12 mouse cellular contexts compared by ENCODE assay signal in the genomic region with DNA sequence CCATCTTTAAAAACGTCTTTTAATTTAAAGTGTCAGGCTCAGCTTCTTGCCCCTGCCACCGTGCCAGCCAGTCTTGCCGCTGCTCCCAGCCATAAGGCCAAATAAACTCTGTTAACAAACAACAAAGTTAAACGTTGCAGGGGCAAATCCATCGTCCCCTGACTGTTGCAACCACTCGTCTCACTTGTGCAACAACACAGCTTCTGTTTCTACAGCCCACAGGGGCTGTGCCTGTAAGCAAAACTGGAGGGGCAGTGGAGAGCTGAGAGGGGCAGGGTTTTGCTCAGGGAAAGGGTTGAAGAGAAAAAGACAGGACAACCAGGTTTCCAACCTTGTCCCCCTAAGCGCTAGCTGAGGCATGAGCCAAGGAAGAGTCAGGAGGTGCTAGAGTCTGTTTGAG. TPM values are rescaled to one million over a fixed set of nuclear protein-coding genes. Genes with fewer than 3 reads are reported as not detected.
A peak's percentile ranks its signal among the peaks of the same experiment; 100 is the strongest.
DNase-seq lines count a peak whose midpoint lies in the region; ATAC-seq and TF ChIP-seq lines count a peak whose summit lies in the region.
"Had no signal": no experiment of that assay in that cellular context is flagged by ENCODE, and none has a peak within 500 bp of the region (broad histone marks: within the 10 kb centered on the region; RNA-seq: fewer than 3 reads in every experiment).

No protein-coding gene starts in this region.

- TF ChIP-seq EP300 in liver, embryonic 14.5 days (IDR thresholded peaks at IDR 0.05; ENCODE audit: low read depth), result no peak

- H3K27me3 ChIP-seq in intestine, embryonic 14.5 days (replicated peaks; ENCODE audit: control insufficient read depth, insufficient read depth, low read length), result no peaks in the 10 kb centered on the region
- no peaks in the 10 kb centered on the region for H3K27me3 ChIP-seq in intestine, embryonic 15.5 days (replicated peaks)
- no peaks in the 10 kb centered on the region for H3K27me3 ChIP-seq in E14TG2a.4 (ENCODE audit: insufficient read depth, low read length)
- H3K27me3 ChIP-seq in liver, embryonic 14.5 days (ENCODE audit: control insufficient read depth, insufficient read depth, low read length), result no peaks in the 10 kb centered on the region

- H3K36me3 ChIP-seq in intestine, embryonic 14.5 days (ENCODE audit: control insufficient read depth, insufficient read depth, low read length), result no peaks in the 10 kb centered on the region
- no peaks in the 10 kb centered on the region for H3K36me3 ChIP-seq in intestine, embryonic 15.5 days
- H3K36me3 ChIP-seq in E14TG2a.4 (ENCODE audit: insufficient read depth, low read length), result no peaks in the 10 kb centered on the region
- H3K36me3 ChIP-seq in liver, embryonic 14.5 days (replicated peaks; ENCODE audit: control insufficient read depth, insufficient read depth, low read depth), result no peaks in the 10 kb centered on the region
- H3K36me3 ChIP-seq: heart, embryonic 12.5 days had no signal

- H3K4me3 ChIP-seq in intestine, embryonic 14.5 days (ENCODE audit: low read depth, low read length), result no peak overlapping the region; the same call in 1 of the 2 replicates
- no peak overlapping the region for H3K4me3 ChIP-seq in intestine, embryonic 15.5 days (replicated peaks)
- peak overlapping the region; percentile 72 for H3K4me3 ChIP-seq in E14TG2a.4 (replicated peaks; ENCODE audit: low read length)
- no peak overlapping the region for H3K4me3 ChIP-seq in liver, embryonic 14.5 days (ENCODE audit: insufficient read depth in 1 of 2, low read depth in 2 of 2, low read length in 2 of 2)
- no peak overlapping the region for H3K4me3 ChIP-seq in left cerebral cortex, adult 2 months

- peak overlapping the region; percentile 58 for H3K4me2 ChIP-seq in intestine, embryonic 14.5 days (ENCODE audit: low read length)
- H3K4me2 ChIP-seq in intestine, embryonic 15.5 days (replicated peaks), result no peak overlapping the region
- peak overlapping the region; percentile 64 for H3K4me2 ChIP-seq in liver, embryonic 14.5 days (ENCODE audit: low read depth)

- H3K9me3 ChIP-seq in intestine, embryonic 14.5 days (ENCODE audit: control insufficient read depth, low read length), result no peaks in the 10 kb centered on the region
- H3K9me3 ChIP-seq in intestine, embryonic 15.5 days, result no peaks in the 10 kb centered on the region
- H3K9me3 ChIP-seq in E14TG2a.4 (ENCODE audit: low read length), result no peaks in the 10 kb centered on the region
- no peaks in the 10 kb centered on the region for H3K9me3 ChIP-seq in liver, embryonic 14.5 days (ENCODE audit: control insufficient read depth, low read length)
- H3K9me3 ChIP-seq: heart, embryonic 12.5 days had no signal

- no peak for TF ChIP-seq CTCF in E14TG2a.4 (conservative IDR thresholded peaks at IDR 0.05; ENCODE audit: low read length)
- no peak for TF ChIP-seq CTCF in liver, embryonic 14.5 days (IDR thresholded peaks at IDR 0.05; ENCODE audit: low read depth)
- no peak for TF ChIP-seq CTCF in left cerebral cortex, adult 2 months (IDR thresholded peaks at IDR 0.05)

- H3K27ac ChIP-seq in intestine, embryonic 14.5 days (ENCODE audit: low read depth), result no peak overlapping the region
- no peak overlapping the region for H3K27ac ChIP-seq in intestine, embryonic 15.5 days
- no peak overlapping the region; the same call in 1 of the 2 replicates for H3K27ac ChIP-seq in liver, embryonic 14.5 days
- no peak overlapping the region for H3K27ac ChIP-seq in left cerebral cortex, adult 2 months

- intact Hi-C loops in left cerebral cortex, adult 2 months (cut with DNase I), result loop anchor here (1.0 to 5.0 kb wide), 3 partner anchors 49 to 269 kb away; a partner anchor contains a TSS

- WGBS in intestine, embryonic 14.5 days, result 47% methylated on average over 7 of the region's 7 CpGs
- 45% methylated on average over 7 of the region's 7 CpGs for WGBS in intestine, embryonic 15.5 days
- 33% methylated on average over 7 of the region's 7 CpGs for WGBS in liver, embryonic 14.5 days (ENCODE audit: insufficient replicate concordance)

- no peak; the same call in 1 of the 2 replicates for ATAC-seq in intestine, embryonic 14.5 days (replicated peaks; ENCODE audit: low FRiP score, low TSS enrichment, low read depth)
- ATAC-seq in intestine, embryonic 15.5 days, result no peak
- peak; percentile 74 for ATAC-seq in granulocyte monocyte progenitor cell, adult 5-6 weeks (replicated peaks; ENCODE audit: poor library complexity, severe bottlenecking)
- ATAC-seq in liver, embryonic 14.5 days (ENCODE audit: insufficient read depth), result peak; percentile 11; the same call in 1 of the 2 replicates

- H3K9ac ChIP-seq in intestine, embryonic 14.5 days (ENCODE audit: low read length), result no peak overlapping the region
- H3K9ac ChIP-seq in intestine, embryonic 15.5 days, result no peak overlapping the region
- H3K9ac ChIP-seq in liver, embryonic 14.5 days (replicated peaks), result no peak overlapping the region

- no peak for DNase-seq in intestine, embryonic 14.5 days (ENCODE audit: low spot score)
- DNase-seq in liver, embryonic 14.5 days (ENCODE audit: low read depth in 3 of 3, low spot score in 3 of 3), result no peak
- DNase-seq in urinary bladder, postnatal 25 days (ENCODE audit: low spot score), result no peak
- no peak for DNase-seq in left cerebral cortex, adult 2 months (ENCODE audit: extremely low spot score in 1 of 2, low spot score in 2 of 2)
- no peak for DNase-seq in layer of hippocampus, postnatal 14 days (ENCODE audit: low spot score in 2 of 2)

- no peaks in the 10 kb centered on the region for H3K4me1 ChIP-seq in intestine, embryonic 14.5 days (replicated peaks; ENCODE audit: control insufficient read depth, insufficient read depth, low read length)
- H3K4me1 ChIP-seq in intestine, embryonic 15.5 days (replicated peaks), result 0 out of 2 replicates have a peak, but pooled peaks cover 7% of the 10 kb centered on the region
- peaks cover 81% of the 10 kb centered on the region for H3K4me1 ChIP-seq in E14TG2a.4 (replicated peaks; ENCODE audit: low read depth, low read length)
- H3K4me1 ChIP-seq in liver, embryonic 14.5 days (replicated peaks; ENCODE audit: control insufficient read depth in 2 of 2, insufficient read depth in 2 of 2, low read length in 1 of 2), result peaks cover 0 to 10% of the 10 kb centered on the region in 2 experiments; a peak in 2 of 4 replicates
- H3K4me1 ChIP-seq: heart, embryonic 12.5 days had no signal

RNA-seq across cellular contexts. Expression of a gene that starts 7.9 kb away (rescaled TPM):
- polyA plus RNA-seq in intestine, embryonic 14.5 days (2014; fragmentation: Nextera tagmentation; extraction: Ambion mirVana), result 0.62 and 0.83 TPM in 2 replicates
- polyA plus RNA-seq in intestine, embryonic 15.5 days (2015; fragmentation: Nextera tagmentation; extraction: Ambion mirVana), result not detected in 2 replicates
- total RNA-seq in granulocyte monocyte progenitor cell, adult 5-6 weeks (2014; fragmentation: Nextera tagmentation), result not detected in 2 replicates
- not detected in 2 replicates for total RNA-seq in granulocyte monocyte progenitor cell, adult 5-6 weeks (2017)
- not detected in 2 replicates for polyA plus RNA-seq in liver, embryonic 14.5 days (2012; rRNA removed)
- not detected in 2 replicates for polyA plus RNA-seq in liver, embryonic 14.5 days (2014; fragmentation: Nextera tagmentation; extraction: Ambion mirVana)
- 1 to 10 TPM in 1 of 2 experiments, not detected in 1; 2.0 TPM for total RNA-seq in left cerebral cortex, adult 2 months (2021)
- 1 to 10 TPM; 1.4 to 1.5 TPM for total RNA-seq in layer of hippocampus, postnatal 14 days (2021)
- total RNA-seq: CH12.LX; left cerebral cortex, postnatal 10 days had no signal
- polyA plus RNA-seq: testis, adult 2 months had no signal

RNA-seq across cellular contexts. Expression of a gene that starts 12.5 kb away (rescaled TPM):
- polyA plus RNA-seq in intestine, embryonic 14.5 days (2014; fragmentation: Nextera tagmentation; extraction: Ambion mirVana), result 12.5 and 18.4 TPM in 2 replicates
- 42.9 and 46.8 TPM in 2 replicates for polyA plus RNA-seq in intestine, embryonic 15.5 days (2015; fragmentation: Nextera tagmentation; extraction: Ambion mirVana)
- total RNA-seq in granulocyte monocyte progenitor cell, adult 5-6 weeks (2014; fragmentation: Nextera tagmentation), result not detected in 2 replicates
- total RNA-seq in granulocyte monocyte progenitor cell, adult 5-6 weeks (2017), result not detected in 2 replicates
- 6.3 and 6.5 TPM in 2 replicates for polyA plus RNA-seq in liver, embryonic 14.5 days (2012; rRNA removed)
- 2.6 and 3.2 TPM in 2 replicates for polyA plus RNA-seq in liver, embryonic 14.5 days (2014; fragmentation: Nextera tagmentation; extraction: Ambion mirVana)
- total RNA-seq in left cerebral cortex, adult 2 months (2021), result 1 to 10 TPM in 1 of 2 experiments, under 1 TPM in 1; 0.68 to 1.2 TPM
- total RNA-seq in layer of hippocampus, postnatal 14 days (2021), result under 1 TPM; 0.35 to 0.55 TPM

RNA-seq across cellular contexts. Expression of a gene that starts 26.1 kb away (rescaled TPM):
- 24.7 and 25.3 TPM in 2 replicates for polyA plus RNA-seq in intestine, embryonic 14.5 days (2014; fragmentation: Nextera tagmentation; extraction: Ambion mirVana)
- 27.7 and 31.4 TPM in 2 replicates for polyA plus RNA-seq in intestine, embryonic 15.5 days (2015; fragmentation: Nextera tagmentation; extraction: Ambion mirVana)
- total RNA-seq in granulocyte monocyte progenitor cell, adult 5-6 weeks (2014; fragmentation: Nextera tagmentation), result 66.7 and 71.3 TPM in 2 replicates
- 28.7 and 32.7 TPM in 2 replicates for total RNA-seq in granulocyte monocyte progenitor cell, adult 5-6 weeks (2017)
- polyA plus RNA-seq in liver, embryonic 14.5 days (2012; rRNA removed), result 13.7 and 14.0 TPM in 2 replicates
- 14.4 and 14.7 TPM in 2 replicates for polyA plus RNA-seq in liver, embryonic 14.5 days (2014; fragmentation: Nextera tagmentation; extraction: Ambion mirVana)
- 10 to 100 TPM; 72.2 to 76.5 TPM for total RNA-seq in left cerebral cortex, adult 2 months (2021)
- 10 to 100 TPM; 60.2 to 65.6 TPM for total RNA-seq in layer of hippocampus, postnatal 14 days (2021)

RNA-seq across cellular contexts. Expression of a gene that starts 26.4 kb away (rescaled TPM):
- 151 and 154 TPM in 2 replicates for polyA plus RNA-seq in intestine, embryonic 14.5 days (2014; fragmentation: Nextera tagmentation; extraction: Ambion mirVana)
- 194 and 214 TPM in 2 replicates for polyA plus RNA-seq in intestine, embryonic 15.5 days (2015; fragmentation: Nextera tagmentation; extraction: Ambion mirVana)
- total RNA-seq in granulocyte monocyte progenitor cell, adult 5-6 weeks (2014; fragmentation: Nextera tagmentation), result 111 and 117 TPM in 2 replicates
- total RNA-seq in granulocyte monocyte progenitor cell, adult 5-6 weeks (2017), result 229 and 237 TPM in 2 replicates
- 39.8 and 50.8 TPM in 2 replicates for polyA plus RNA-seq in liver, embryonic 14.5 days (2012; rRNA removed)
- 90.5 and 92.6 TPM in 2 replicates for polyA plus RNA-seq in liver, embryonic 14.5 days (2014; fragmentation: Nextera tagmentation; extraction: Ambion mirVana)
- total RNA-seq in left cerebral cortex, adult 2 months (2021), result 100 to 1,000 TPM; 101 to 107 TPM
- 100 to 1,000 TPM; 131 to 135 TPM for total RNA-seq in layer of hippocampus, postnatal 14 days (2021)

RNA-seq across cellular contexts. Expression of a gene that starts 33.0 kb away (rescaled TPM):
- 26.9 and 29.2 TPM in 2 replicates for polyA plus RNA-seq in intestine, embryonic 14.5 days (2014; fragmentation: Nextera tagmentation; extraction: Ambion mirVana)
- 21.6 and 21.9 TPM in 2 replicates for polyA plus RNA-seq in intestine, embryonic 15.5 days (2015; fragmentation: Nextera tagmentation; extraction: Ambion mirVana)
- total RNA-seq in granulocyte monocyte progenitor cell, adult 5-6 weeks (2014; fragmentation: Nextera tagmentation), result 6.6 and 11.5 TPM in 2 replicates
- total RNA-seq in granulocyte monocyte progenitor cell, adult 5-6 weeks (2017), result 6.9 and 7.8 TPM in 2 replicates
- 7.2 TPM in 2 replicates for polyA plus RNA-seq in liver, embryonic 14.5 days (2012; rRNA removed)
- 4.5 and 4.9 TPM in 2 replicates for polyA plus RNA-seq in liver, embryonic 14.5 days (2014; fragmentation: Nextera tagmentation; extraction: Ambion mirVana)
- total RNA-seq in left cerebral cortex, adult 2 months (2021), result 1 to 10 TPM; 4.5 to 4.7 TPM
- total RNA-seq in layer of hippocampus, postnatal 14 days (2021), result 1 to 10 TPM; 4.1 to 5.1 TPM

Comparison
In these comparisons a context has a peak if more than half of its experiments do, and no peak if none do; other contexts are left out.
1. ATAC-seq: peak in granulocyte monocyte progenitor cell, adult 5-6 weeks (single experiment) and liver, embryonic 14.5 days (single experiment); none in intestine, embryonic 14.5 days (single experiment) and intestine, embryonic 15.5 days (single experiment).